Mouse (Mus musculus) cerebellum, adult 2 months (tissue): ENCODE results near the gene Tmem164.

ENCODE experiments used
- CTCF ChIP-seq: fragments of 200-500 bp; IDR thresholded peaks from 2 replicates; pipeline ENCODE4 v1.5.1; 2011; ENCODE audit warnings: low read depth, mild to moderate bottlenecking, control low read depth, low read length, moderate library complexity, borderline replicate concordance; ENCODE audit not compliant: insufficient read depth
- POLR2A ChIP-seq: fragments of 200-500 bp; IDR thresholded peaks from 2 replicates; pipeline ENCODE4 v1.6.1; 2011; ENCODE audit warnings: low read length, control low read depth, borderline replicate concordance; ENCODE audit not compliant: insufficient read depth

- TF ChIP-seq CTCF, result no peak
- TF ChIP-seq POLR2A, result no peak
These were observed 43.0 kb downstream of the Tmem164 start for GRCm38 (mm10) chrX:142724203-142724602.
